Mouse (Mus musculus) cortical plate, adult 2 months (tissue): ENCODE results near the gene Eaf2.

Experiments used
- CTCF ChIP-seq: fragments of 200-500 bp; IDR thresholded peaks from 2 replicates; pipeline ENCODE4 v1.5.1; 2011; ENCODE audit warnings: mild to moderate bottlenecking, control low read depth, low read length; ENCODE audit not compliant: insufficient read depth; ENCODE audit errors: extremely low read depth
- POLR2A ChIP-seq: fragments of 200-500 bp; IDR thresholded peaks from 2 replicates; pipeline ENCODE4 v1.6.1; 2011; ENCODE audit warnings: mild to moderate bottlenecking, low read length, control low read depth; ENCODE audit not compliant: insufficient read depth; ENCODE audit errors: extremely low read depth

GRCm38 (mm10) chr16:36798334-36798733 is 76.5 kb downstream of the Eaf2 start:
- TF ChIP-seq POLR2A (no peak), CTCF (no peak)
